Mouse (Mus musculus): ENCODE measurements around the gene St5. TPM values are rescaled to one million over a fixed set of nuclear protein-coding genes. Genes with fewer than 3 reads are reported as not detected.

St5 gene
- polyA plus RNA-seq, 1 experiment from 2014 or later: 10.9 TPM

Small RNA genes lying within 50 kb of the gene (microRNA-seq; reads per million reads assigned to microRNA genes)
- not detected for gene Gm47284

Other genes with a start within 250 kb of the St5 start
- gene Trim66, start 195.5 kb downstream of the St5 start, polyA plus RNA-seq (2015; fragmentation: Nextera tagmentation; extraction: Ambion mirVana): 0.25 and 0.57 TPM in 2 replicates
- gene Rpl27a, start 184.5 kb downstream of the St5 start, polyA plus RNA-seq (2015; fragmentation: Nextera tagmentation; extraction: Ambion mirVana): 76.6 and 87.0 TPM in 2 replicates
- gene Akip1, start 85 bp upstream of the St5 start, polyA plus RNA-seq (2015; fragmentation: Nextera tagmentation; extraction: Ambion mirVana): 13.0 and 19.4 TPM in 2 replicates
- gene BC051019, start 20.2 kb upstream of the St5 start, polyA plus RNA-seq (2015; fragmentation: Nextera tagmentation; extraction: Ambion mirVana): 0.16 and 0.48 TPM in 2 replicates
- not detected in 2 replicates for gene Ascl3, start 28.1 kb upstream of the St5 start, polyA plus RNA-seq (2015; fragmentation: Nextera tagmentation; extraction: Ambion mirVana)
- 98.7 and 100 TPM in 2 replicates for gene Tmem9b, start 49.3 kb upstream of the St5 start, polyA plus RNA-seq (2015; fragmentation: Nextera tagmentation; extraction: Ambion mirVana)
- 6.1 and 7.9 TPM in 2 replicates for gene Nrip3, start 78.4 kb upstream of the St5 start, polyA plus RNA-seq (2015; fragmentation: Nextera tagmentation; extraction: Ambion mirVana)
- 0.46 and 0.70 TPM in 2 replicates for gene Scube2, start 162.1 kb upstream of the St5 start, polyA plus RNA-seq (2015; fragmentation: Nextera tagmentation; extraction: Ambion mirVana)

Measured in forebrain, embryonic 16.5 days (tissue).